Mouse (Mus musculus): ENCODE measurements around the gene Socs4. TPM values are rescaled to one million over a fixed set of nuclear protein-coding genes. Genes with fewer than 3 reads are reported as not detected.
A peak's percentile ranks its signal among the peaks of the same experiment; 100 is the strongest.

Socs4 gene
- total RNA-seq, 2 experiments from 2014 or later = 44.1 to 66.7 TPM

GRCm38 (mm10) chr14:47285271-47285670, 8.5 kb downstream of the Socs4 start:
- ATAC-seq (replicated peaks; ENCODE audit: low FRiP score, poor library complexity, severe bottlenecking) = no peak

- ATAC-seq (replicated peaks; ENCODE audit: low FRiP score, poor library complexity, severe bottlenecking) = 0 out of 2 replicates have a peak, but pooled peaks have one; percentile 54
Observed at GRCm38 (mm10) chr14:47286215-47286614, 9.5 kb downstream of the Socs4 start.

- ATAC-seq (replicated peaks; ENCODE audit: low FRiP score, poor library complexity, severe bottlenecking) = no peak
Observed at GRCm38 (mm10) chr14:47287021-47287420, 10.3 kb downstream of the Socs4 start.

- ATAC-seq (replicated peaks; ENCODE audit: low FRiP score, poor library complexity, severe bottlenecking) = no peak
Observed at GRCm38 (mm10) chr14:47291772-47292171, 15.0 kb downstream of the Socs4 start.

GRCm38 (mm10) chr14:47294136-47294535, 17.4 kb downstream of the Socs4 start:
- ATAC-seq (replicated peaks; ENCODE audit: low FRiP score, poor library complexity, severe bottlenecking) = no peak

- no peak for ATAC-seq (replicated peaks; ENCODE audit: low FRiP score, poor library complexity, severe bottlenecking)
Observed at GRCm38 (mm10) chr14:47296232-47296631, 19.5 kb downstream of the Socs4 start.

DNA sequence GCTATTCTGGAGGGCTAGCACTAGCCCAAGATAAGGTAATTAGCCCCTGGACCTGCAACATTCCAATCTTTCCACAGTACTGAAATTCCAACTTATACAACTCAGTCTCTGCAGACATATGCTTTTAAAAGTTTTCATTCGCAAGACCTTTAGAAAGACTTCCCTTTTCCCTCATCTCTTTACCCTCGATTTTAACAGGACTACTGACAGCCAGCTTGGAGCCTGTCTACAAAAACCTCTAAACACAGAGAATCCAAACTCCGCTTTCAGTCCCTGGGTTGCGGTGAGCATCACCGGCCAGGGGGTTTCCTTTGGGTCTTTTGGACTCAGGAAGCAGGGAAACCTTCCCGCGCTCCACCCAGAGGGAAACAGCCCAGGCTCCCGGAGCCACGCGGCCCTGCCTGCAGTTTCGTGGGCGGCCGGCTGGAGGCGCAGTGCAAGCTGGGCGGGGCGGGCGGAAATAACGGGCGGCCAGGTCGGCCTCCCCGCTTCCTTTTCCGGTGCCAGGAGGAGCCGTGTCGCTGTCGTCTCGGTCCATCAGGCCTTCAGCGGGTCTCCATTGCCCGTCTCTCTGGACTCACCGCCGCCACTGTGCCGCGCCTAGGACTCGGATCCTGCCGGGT, 21.2 kb downstream of the Socs4 start, which contains the start of gene Mapk1ip1l:
Gene Mapk1ip1l (plus strand): TSS at position 482 of the 623 bp plus-strand sequence.
- peak; percentile 97 for ATAC-seq (replicated peaks; ENCODE audit: low FRiP score, poor library complexity, severe bottlenecking)

DNA sequence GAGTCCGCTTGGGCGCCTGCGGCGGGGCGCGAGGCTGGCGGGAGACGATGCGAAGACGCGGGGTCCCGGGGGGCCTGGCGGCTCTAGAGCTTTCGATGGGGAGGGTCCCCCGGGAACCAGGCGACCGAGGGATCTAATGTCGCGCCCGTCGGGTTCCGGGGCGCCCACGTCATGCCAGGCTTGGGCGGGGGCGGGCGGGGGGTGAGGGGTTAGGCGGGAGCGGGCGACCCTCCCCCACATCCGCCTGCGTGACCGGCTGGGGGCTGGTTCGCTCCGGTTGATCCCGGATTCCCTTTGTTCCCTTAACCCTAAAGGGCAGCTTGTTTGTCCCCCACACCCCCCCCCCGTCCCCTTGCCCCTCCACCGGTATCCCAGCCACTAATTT, 21.7 kb downstream of the Socs4 start:
- no peak for ATAC-seq (replicated peaks; ENCODE audit: low FRiP score, poor library complexity, severe bottlenecking)

DNA sequence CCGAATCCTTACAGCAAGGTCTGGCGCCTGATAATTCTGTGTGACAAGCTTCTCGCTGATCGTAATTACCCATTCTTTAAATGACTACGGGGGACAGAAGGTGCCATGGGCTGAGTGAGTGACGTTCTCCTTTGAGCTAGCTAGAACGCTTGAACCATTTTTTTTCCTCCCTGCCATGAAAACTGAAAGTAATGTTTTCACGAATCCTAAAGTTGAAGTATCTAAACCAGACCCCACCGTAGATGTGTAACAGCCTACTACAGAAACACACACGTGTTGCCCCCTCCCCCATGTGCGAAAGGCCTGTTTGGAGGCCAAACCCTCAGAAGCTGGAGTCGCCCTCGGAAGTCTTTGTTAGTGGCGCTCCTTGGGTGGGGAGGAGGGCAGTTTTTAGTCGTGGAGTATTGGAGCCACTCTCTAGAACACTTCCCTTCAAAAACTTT, 22.1 kb downstream of the Socs4 start:
- peak; percentile 68; the same call in 1 of the 2 replicates for ATAC-seq (replicated peaks; ENCODE audit: low FRiP score, poor library complexity, severe bottlenecking)

DNA sequence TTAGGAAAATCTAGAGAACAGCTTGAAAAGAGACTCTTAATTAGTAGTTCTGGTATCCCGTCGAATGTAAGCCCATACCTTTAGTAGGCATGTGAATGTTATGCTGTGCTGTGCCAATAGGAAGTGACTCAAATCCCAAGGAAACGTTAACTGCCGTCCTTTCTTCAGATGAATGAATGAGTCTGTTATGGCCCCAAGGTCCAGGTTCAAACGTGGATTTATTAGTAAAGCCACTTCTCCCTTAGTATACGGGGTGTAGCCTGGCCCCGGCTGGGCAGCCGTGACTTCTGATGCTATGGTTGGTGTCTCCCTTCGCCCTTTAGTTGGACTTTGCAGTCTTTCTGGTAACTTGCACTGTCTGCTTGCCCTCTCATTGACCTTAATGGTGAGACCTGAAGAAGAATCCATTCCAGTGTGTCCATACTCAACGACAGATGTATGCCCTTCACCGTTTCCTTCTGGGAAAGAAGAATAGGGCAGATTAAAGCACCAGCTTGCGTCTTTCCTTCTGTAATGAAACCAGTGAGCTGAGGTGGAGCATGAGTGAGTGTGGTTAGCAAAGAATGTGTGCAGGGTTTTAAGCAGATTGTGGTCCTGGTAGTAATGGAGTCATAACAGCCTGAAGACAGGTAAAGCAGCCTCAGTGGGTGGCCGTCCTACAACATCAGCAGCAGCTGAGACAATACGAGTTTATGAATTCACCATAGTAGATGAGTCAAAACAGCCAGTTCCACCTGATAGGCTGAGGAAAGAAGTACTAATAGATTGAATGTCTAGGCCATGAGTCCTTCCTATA, 26.4 kb downstream of the Socs4 start:
- no peak for ATAC-seq (replicated peaks; ENCODE audit: low FRiP score, poor library complexity, severe bottlenecking)

- no peak for ATAC-seq (replicated peaks; ENCODE audit: low FRiP score, poor library complexity, severe bottlenecking)
Observed at GRCm38 (mm10) chr14:47304814-47305405, 28.2 kb downstream of the Socs4 start.

DNA sequence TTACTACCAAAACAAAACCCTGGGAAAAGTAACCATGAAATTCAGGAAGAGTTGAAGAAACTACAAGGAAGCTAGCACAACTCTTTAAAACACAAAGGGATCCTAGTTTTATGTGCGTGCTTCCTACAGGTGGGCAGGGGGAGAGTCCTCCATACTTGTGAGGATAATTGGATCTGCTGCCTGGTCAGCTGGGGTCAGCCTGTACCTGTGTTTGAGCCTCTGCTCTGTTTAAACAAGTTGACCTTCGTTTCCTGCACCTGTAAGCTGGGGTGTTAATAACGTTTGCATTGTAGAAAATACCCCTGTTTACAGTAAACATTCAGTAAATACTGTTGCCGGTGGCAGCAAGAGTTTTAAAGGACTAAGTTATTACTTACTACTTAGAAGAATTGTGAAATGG, 29.2 kb downstream of the Socs4 start:
- no peak for ATAC-seq (replicated peaks; ENCODE audit: low FRiP score, poor library complexity, severe bottlenecking)

DNA sequence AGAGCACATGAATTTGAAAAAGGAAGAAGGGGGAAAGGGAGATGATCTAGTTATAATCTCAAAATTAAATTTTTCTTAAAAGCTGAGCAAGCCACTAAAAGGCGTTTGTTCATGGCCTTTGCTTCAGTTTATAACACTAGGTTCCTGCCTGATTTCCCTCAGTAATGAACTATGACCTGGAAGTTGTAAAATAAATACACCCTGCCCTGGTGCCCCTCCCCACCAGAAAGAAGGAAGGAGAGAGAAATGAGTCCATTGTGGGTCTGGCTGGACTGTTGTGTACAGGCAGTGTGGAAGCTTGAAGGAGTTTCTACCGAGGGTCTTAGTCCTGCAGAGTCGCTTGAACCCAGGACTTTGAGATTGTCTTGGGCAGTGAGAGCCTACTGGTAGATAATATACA, 30.9 kb downstream of the Socs4 start:
- ATAC-seq (replicated peaks; ENCODE audit: low FRiP score, poor library complexity, severe bottlenecking) = no peak

DNA sequence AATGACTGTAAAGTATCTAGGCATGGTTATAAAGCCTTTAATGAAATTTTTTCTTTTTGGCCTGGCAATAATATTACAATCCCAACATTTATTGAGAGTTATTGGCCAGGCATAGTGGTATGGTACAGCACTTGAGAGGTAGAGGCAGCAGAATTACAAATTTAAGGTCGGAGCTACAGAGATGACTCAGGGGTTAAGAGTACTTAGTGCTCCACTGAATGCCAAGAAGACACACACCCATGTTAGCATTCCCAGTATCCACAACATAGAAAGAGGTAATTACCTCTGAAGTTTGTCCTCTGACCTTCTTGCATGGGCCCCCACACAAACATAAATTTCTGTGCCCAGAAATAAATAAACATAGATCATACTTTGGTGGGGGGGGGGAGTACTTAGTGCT, 32.3 kb downstream of the Socs4 start:
- no peak for ATAC-seq (replicated peaks; ENCODE audit: low FRiP score, poor library complexity, severe bottlenecking)

DNA sequence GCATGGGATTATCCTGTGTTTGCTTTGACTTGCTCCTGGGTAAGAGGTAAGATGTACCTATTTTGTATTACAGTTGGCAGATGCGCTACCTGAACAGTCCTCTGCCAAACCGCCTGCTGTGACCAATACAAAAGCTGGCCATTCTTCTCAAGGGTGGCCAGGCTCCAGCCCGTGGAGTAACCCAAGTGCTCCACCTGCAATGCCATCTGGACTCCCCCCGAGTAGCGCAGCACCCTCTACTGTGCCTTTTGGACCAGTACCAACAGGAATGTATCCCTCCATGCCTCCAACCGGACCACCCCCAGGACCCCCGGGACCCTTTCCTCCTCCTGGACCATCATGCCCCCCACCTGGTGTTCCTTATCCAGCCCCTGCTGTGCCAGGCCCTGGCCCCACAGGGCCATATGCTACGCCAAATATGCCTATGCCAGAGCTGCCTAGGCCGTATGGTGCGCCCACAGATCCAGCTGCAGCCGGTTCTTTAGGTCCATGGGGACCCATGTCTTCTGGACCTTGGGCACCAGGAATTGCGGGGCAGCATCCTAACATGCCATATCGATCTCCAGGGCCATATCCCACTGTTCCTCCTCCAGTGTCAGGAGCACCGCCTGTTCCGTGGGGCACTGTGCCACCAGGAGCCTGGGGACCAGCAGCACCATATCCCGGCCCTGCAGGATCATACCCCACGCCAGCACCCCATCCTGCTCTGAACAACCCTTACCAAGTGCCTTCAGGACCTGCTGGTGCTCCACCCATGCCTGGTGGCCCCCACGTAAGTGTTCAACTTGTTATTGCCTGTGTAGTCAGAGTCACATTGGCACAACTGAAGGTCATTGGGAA, 33.8 kb downstream of the Socs4 start:
- ATAC-seq (replicated peaks; ENCODE audit: low FRiP score, poor library complexity, severe bottlenecking) = no peak

DNA sequence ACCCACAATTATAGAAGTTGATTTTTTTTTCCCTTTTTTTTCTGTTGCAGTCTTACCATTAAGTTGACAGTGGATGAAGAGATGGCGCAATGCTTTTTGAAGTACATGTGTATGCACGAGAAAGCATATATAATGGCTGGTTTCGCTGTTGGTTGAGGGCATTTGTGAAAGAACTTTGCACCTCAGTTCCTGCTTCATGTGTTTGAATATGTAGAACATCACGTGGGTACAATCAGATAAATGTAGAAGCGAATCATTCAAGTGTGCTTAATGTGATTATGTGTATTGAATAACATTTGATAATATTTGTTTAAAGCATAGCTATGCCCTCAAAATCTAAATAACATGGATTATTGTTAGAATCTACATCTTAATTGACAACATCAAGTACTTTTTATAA, 42.6 kb downstream of the Socs4 start:
- no peak for ATAC-seq (replicated peaks; ENCODE audit: low FRiP score, poor library complexity, severe bottlenecking)

DNA sequence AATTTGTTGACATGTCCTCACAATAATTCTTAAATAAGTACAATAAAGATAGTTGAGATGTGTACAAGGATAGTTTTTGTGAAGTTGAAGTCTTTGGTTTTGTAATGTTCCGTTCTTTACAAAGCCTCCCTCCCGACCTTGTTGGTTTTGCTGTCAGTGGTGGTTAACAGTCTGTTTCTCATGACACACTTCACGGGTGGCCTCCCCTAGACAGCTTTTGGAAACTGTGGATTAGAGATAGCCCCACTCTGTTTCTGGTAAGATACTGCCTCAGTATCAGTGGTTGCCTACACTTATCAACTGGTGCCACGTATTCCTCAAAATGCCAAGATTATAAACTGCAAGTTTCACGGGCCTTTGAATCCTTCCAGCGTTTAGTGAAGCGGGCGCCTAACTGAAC, 44.9 kb downstream of the Socs4 start:
- ATAC-seq (replicated peaks; ENCODE audit: low FRiP score, poor library complexity, severe bottlenecking) = peak; percentile 93

- ATAC-seq (replicated peaks; ENCODE audit: low FRiP score, poor library complexity, severe bottlenecking) = no peak
Observed at GRCm38 (mm10) chr14:47325965-47326761, 49.4 kb downstream of the Socs4 start.

GRCm38 (mm10) chr14:47327347-47327746, 50.6 kb downstream of the Socs4 start:
- ATAC-seq (replicated peaks; ENCODE audit: low FRiP score, poor library complexity, severe bottlenecking) = no peak

All from erythroid progenitor cell, adult 5-6 weeks (primary cell).